Comparison of ENCODE assay signal across 10 mouse cellular contexts in the genomic region with DNA sequence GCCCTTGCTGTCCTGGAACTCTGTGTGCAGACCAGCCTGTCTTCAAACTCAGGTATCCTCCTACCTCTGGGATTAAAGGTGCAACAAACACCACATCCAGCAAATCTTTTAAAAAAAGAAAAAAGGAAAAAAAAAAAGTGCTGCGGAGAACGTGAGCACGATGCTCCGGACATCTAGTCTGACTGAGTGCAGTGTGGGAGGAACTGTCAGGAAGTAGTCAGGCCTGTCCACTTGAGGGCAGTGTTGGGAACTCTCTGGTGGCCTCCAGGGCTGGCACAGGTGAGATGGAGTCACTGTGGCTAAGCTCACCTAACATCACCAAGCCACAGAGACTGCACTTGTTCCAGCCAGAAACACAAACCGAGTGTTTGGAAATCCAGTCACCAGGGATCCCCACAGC. TPM values are rescaled to one million over a fixed set of nuclear protein-coding genes. Genes with fewer than 3 reads are reported as not detected.
DNase-seq lines count a peak whose midpoint lies in the region; ATAC-seq and TF ChIP-seq lines count a peak whose summit lies in the region.
"Had no signal": no experiment of that assay in that cellular context is flagged by ENCODE, and none has a peak within 500 bp of the region (broad histone marks: within the 10 kb centered on the region; RNA-seq: fewer than 3 reads in every experiment).

No protein-coding gene starts in this region.

- 0 out of 2 replicates have a peak, but pooled peaks cover 2% of the 10 kb centered on the region for H3K9me3 ChIP-seq in embryonic facial prominence, embryonic 11.5 days (replicated peaks; ENCODE audit: control insufficient read depth, low read length)
- H3K9me3 ChIP-seq in lung, embryonic 14.5 days (ENCODE audit: low read depth, low read length), result peaks cover 2% of the 10 kb centered on the region; the same call in 1 of the 2 replicates

- H3K4me1 ChIP-seq in embryonic facial prominence, embryonic 11.5 days (ENCODE audit: control insufficient read depth, insufficient read depth, low read length), result no peaks in the 10 kb centered on the region
- no peaks in the 10 kb centered on the region for H3K4me1 ChIP-seq in lung, embryonic 14.5 days (ENCODE audit: insufficient read depth)

- H3K36me3 ChIP-seq in embryonic facial prominence, embryonic 11.5 days (replicated peaks; ENCODE audit: control insufficient read depth, insufficient read depth, low read depth, low read length), result no peaks in the 10 kb centered on the region
- H3K36me3 ChIP-seq in lung, embryonic 14.5 days (ENCODE audit: insufficient read depth), result no peaks in the 10 kb centered on the region

- peak; percentile 61 for TF ChIP-seq CTCF in lung, embryonic 14.5 days (IDR thresholded peaks at IDR 0.05; ENCODE audit: low read depth)

- H3K4me3 ChIP-seq in embryonic facial prominence, embryonic 11.5 days (ENCODE audit: low read depth, low read length), result no peak overlapping the region
- no peak overlapping the region for H3K4me3 ChIP-seq in lung, embryonic 14.5 days (ENCODE audit: low read depth, low read length)
- H3K4me3 ChIP-seq: myocyte had no signal

- no peak overlapping the region for H3K27ac ChIP-seq in embryonic facial prominence, embryonic 11.5 days (replicated peaks; ENCODE audit: low read depth, low read length)
- no peak overlapping the region for H3K27ac ChIP-seq in lung, embryonic 14.5 days (ENCODE audit: low read depth)

- peak; percentile 58 to 77 for DNase-seq in adrenal gland, adult (ENCODE audit: inconsistent age in 2 of 2, low spot score in 1 of 2)
- DNase-seq in adrenal gland, postnatal 4 days (ENCODE audit: low spot score in 2 of 2), result no peak
- DNase-seq in urinary bladder, adult 18-20 months (ENCODE audit: low spot score in 2 of 2), result peak; percentile 27 to 31
- DNase-seq in urinary bladder, adult 2 months (ENCODE audit: low spot score), result no peak
- peak; percentile 45 for DNase-seq in embryonic facial prominence, embryonic 11.5 days (ENCODE audit: low spot score)
- DNase-seq in kidney, adult 18-20 months, result peak; percentile 74
- DNase-seq in lung, embryonic 14.5 days, result peak; percentile 62
- peak; percentile 54 to 68 for DNase-seq in spleen, postnatal 14 days (ENCODE audit: low spot score in 2 of 2)

- H3K27me3 ChIP-seq in embryonic facial prominence, embryonic 11.5 days (ENCODE audit: control insufficient read depth, insufficient read depth, low read length), result no peaks in the 10 kb centered on the region
- H3K27me3 ChIP-seq in lung, embryonic 14.5 days (ENCODE audit: insufficient read depth, low read length), result no peaks in the 10 kb centered on the region

- no peak overlapping the region for H3K9ac ChIP-seq in embryonic facial prominence, embryonic 11.5 days (replicated peaks; ENCODE audit: low read length)
- no peak overlapping the region for H3K9ac ChIP-seq in lung, embryonic 14.5 days

- no peak overlapping the region for H3K4me2 ChIP-seq in embryonic facial prominence, embryonic 11.5 days (ENCODE audit: low read depth, low read length)
- 0 out of 2 replicates have a peak overlapping the region, but pooled peaks have one; percentile 15 for H3K4me2 ChIP-seq in lung, embryonic 14.5 days

- WGBS in embryonic facial prominence, embryonic 11.5 days, result 31% methylated on average over 5 of the region's 5 CpGs
- 23% methylated on average over 5 of the region's 5 CpGs for WGBS in lung, embryonic 14.5 days

- no peak for ATAC-seq in embryonic facial prominence, embryonic 11.5 days (replicated peaks; ENCODE audit: insufficient number of reproducible peaks, low FRiP score, low TSS enrichment, low read depth)
- no peak for ATAC-seq in lung, embryonic 14.5 days (ENCODE audit: insufficient read depth)

RNA-seq across cellular contexts. Expression of a gene that starts 8.1 kb away (rescaled TPM):
- 1 to 10 TPM; 2.5 to 5.1 TPM for total RNA-seq in adrenal gland, postnatal 4 days (2021)
- polyA plus RNA-seq in urinary bladder, adult 2 months (2012; rRNA removed), result 1.3 and 1.9 TPM in 2 replicates
- not detected in 2 replicates for polyA plus RNA-seq in embryonic facial prominence, embryonic 11.5 days (2014; fragmentation: Nextera tagmentation; extraction: Ambion mirVana)
- 0.16 and 0.20 TPM in 2 replicates for polyA plus RNA-seq in lung, embryonic 14.5 days (2014; fragmentation: Nextera tagmentation; extraction: Ambion mirVana)
- total RNA-seq: gastrocnemius, postnatal 36 days had no signal

RNA-seq across cellular contexts. Expression of a gene that starts 8.5 kb away (rescaled TPM):
- 10 to 100 TPM; 31.4 to 36.9 TPM for total RNA-seq in adrenal gland, postnatal 4 days (2021)
- 29.4 and 31.5 TPM in 2 replicates for polyA plus RNA-seq in urinary bladder, adult 2 months (2012; rRNA removed)
- polyA plus RNA-seq in embryonic facial prominence, embryonic 11.5 days (2014; fragmentation: Nextera tagmentation; extraction: Ambion mirVana), result 32.5 and 34.3 TPM in 2 replicates
- 34.7 and 38.3 TPM in 2 replicates for polyA plus RNA-seq in lung, embryonic 14.5 days (2014; fragmentation: Nextera tagmentation; extraction: Ambion mirVana)

RNA-seq across cellular contexts. Expression of a gene that starts 15.4 kb away (rescaled TPM):
- total RNA-seq in adrenal gland, postnatal 4 days (2021), result 10 to 100 TPM; 11.8 to 14.0 TPM
- 0.98 and 1.7 TPM in 2 replicates for polyA plus RNA-seq in urinary bladder, adult 2 months (2012; rRNA removed)
- 6.7 and 7.7 TPM in 2 replicates for polyA plus RNA-seq in embryonic facial prominence, embryonic 11.5 days (2014; fragmentation: Nextera tagmentation; extraction: Ambion mirVana)
- polyA plus RNA-seq in lung, embryonic 14.5 days (2014; fragmentation: Nextera tagmentation; extraction: Ambion mirVana), result 2.5 and 3.8 TPM in 2 replicates

Comparison
In these comparisons a context has a peak if more than half of its experiments do, and no peak if none do; other contexts are left out.
1. DNase-seq: peak in adrenal gland, adult (2 of 2), urinary bladder, adult 18-20 months (2 of 2), embryonic facial prominence, embryonic 11.5 days (single experiment), kidney, adult 18-20 months (single experiment), lung, embryonic 14.5 days (single experiment) and spleen, postnatal 14 days (2 of 2); none in adrenal gland, postnatal 4 days (0 of 2) and urinary bladder, adult 2 months (single experiment).